Mouse (Mus musculus): ENCODE measurements around the gene Aff2.

DNA sequence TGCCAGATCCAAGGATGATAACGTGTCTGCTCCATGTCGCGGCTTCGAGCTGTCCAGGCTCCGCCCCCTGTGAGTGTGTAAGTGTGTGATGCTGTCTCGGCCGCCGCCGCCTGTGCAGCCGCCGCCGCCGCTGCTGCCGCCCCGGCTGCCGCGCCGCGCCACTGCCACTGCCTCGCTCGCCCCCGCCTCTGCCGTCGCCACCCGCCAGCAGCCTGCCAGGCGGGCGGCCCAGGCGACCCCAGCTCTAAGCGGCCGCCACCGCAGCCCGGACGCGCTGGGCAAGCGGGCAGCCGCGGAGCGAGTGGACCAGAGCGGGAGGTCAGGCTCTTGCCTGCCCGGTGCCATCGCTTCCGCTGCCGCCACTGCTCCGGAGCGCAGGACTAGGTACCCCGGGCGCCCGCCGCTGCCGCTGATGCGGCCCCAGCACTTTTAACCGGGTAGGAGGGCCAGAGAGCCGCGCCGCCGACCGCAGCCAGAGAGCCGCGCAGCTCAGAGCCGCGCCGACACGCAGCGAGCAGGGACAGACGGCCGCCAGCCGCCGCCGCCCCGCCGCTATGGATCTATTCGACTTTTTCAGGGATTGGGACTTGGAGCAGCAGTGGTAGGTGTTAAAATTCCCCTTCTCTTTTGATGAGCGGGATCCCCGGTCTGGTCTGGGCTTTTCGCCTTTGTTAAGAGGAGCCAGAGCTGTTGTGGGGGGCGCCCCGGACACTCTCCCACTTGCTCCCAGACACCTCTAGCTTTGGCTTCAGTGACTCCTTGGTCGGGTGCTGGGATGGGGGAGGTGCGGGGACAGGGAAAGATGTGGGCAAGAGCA, at the start of gene Aff2:
- TF ChIP-seq CTCF (IDR thresholded peaks at IDR 0.05; ENCODE audit: low read depth) (no peak), EP300 (IDR thresholded peaks at IDR 0.05; ENCODE audit: low read depth) (no peak)

All from liver, embryonic 14.5 days (tissue).